Mouse (Mus musculus): ENCODE measurements around the gene Gm10697. TPM values are rescaled to one million over a fixed set of nuclear protein-coding genes. Genes with fewer than 3 reads are reported as not detected.

Gm10697 gene
- not detected for polyA plus RNA-seq (2014; fragmentation: Illumina TruSeq; extraction: RNeasy Lipid Tissue Mini Kit (QIAGEN cat#74804); ENCODE audit: low read depth, low replicate concordance)

DNA sequence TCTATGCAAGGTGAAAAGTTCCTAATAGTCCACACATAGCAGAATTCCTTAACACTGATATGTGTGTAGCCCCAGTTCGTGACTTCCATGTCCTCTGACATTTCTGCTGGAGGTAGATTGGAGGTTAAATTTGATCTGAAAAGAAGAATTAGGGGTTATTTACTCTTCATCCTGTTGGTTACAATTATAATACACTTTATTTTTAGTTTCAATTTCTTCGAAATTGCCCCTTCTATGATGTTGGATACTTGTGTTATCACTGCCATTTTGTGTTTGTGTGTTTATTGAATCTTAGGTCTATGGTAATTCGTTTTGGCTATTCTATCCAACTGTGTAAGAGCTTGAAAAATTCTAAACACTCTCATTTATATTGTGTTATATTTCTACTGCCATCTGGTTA, at the start of gene Gm10697:
Gene Gm10697, minus strand, starts transcription at position 101 of the 400 bp plus-strand sequence.

DNA sequence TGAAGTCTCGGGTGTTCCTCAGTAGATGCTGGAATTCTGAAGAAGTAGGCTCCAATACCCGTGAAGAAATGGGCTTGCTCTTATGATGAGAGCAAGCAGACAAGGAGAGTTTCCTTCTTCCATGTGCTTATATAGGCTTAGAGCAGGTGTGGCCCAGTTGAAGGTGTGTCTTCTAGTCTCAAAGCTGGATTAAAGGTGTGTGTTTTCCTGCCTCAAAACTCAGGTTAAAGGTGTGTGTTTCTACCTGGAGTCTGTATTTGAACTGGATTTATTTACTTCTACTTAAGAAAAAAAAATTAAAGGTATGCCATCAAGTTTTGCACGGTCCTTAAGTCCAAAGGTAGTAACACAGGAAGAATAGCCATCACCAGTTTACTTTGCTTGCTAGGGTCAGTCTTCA, 17.7 kb downstream of the Gm10697 start, which contains the start of gene Gm9125:
Gene Gm9125, minus strand, starts transcription at position 101 of the 400 bp plus-strand sequence.

Other genes starting within 250 kb of the Gm10697 start
- not detected for gene Tdpoz3, start 246.6 kb downstream of the Gm10697 start, polyA plus RNA-seq (2014; fragmentation: Illumina TruSeq; extraction: RNeasy Lipid Tissue Mini Kit (QIAGEN cat#74804); ENCODE audit: low read depth, low replicate concordance)
- 0.73 TPM for gene Gm9117, start 129.1 kb downstream of the Gm10697 start, polyA plus RNA-seq (2014; fragmentation: Illumina TruSeq; extraction: RNeasy Lipid Tissue Mini Kit (QIAGEN cat#74804); ENCODE audit: low read depth, low replicate concordance)
- not detected for gene Tdpoz5, start 111.3 kb downstream of the Gm10697 start, polyA plus RNA-seq (2014; fragmentation: Illumina TruSeq; extraction: RNeasy Lipid Tissue Mini Kit (QIAGEN cat#74804); ENCODE audit: low read depth, low replicate concordance)
- not detected for gene Gm9125, start 17.8 kb downstream of the Gm10697 start, polyA plus RNA-seq (2014; fragmentation: Illumina TruSeq; extraction: RNeasy Lipid Tissue Mini Kit (QIAGEN cat#74804); ENCODE audit: low read depth, low replicate concordance)
- gene Gm10696, start 105.5 kb upstream of the Gm10697 start, polyA plus RNA-seq (2014; fragmentation: Illumina TruSeq; extraction: RNeasy Lipid Tissue Mini Kit (QIAGEN cat#74804); ENCODE audit: low read depth, low replicate concordance): not detected
- gene Gm5286, start 124.1 kb upstream of the Gm10697 start, polyA plus RNA-seq (2014; fragmentation: Illumina TruSeq; extraction: RNeasy Lipid Tissue Mini Kit (QIAGEN cat#74804); ENCODE audit: low read depth, low replicate concordance): not detected
- not detected for gene Gm4778, start 191.4 kb upstream of the Gm10697 start, polyA plus RNA-seq (2014; fragmentation: Illumina TruSeq; extraction: RNeasy Lipid Tissue Mini Kit (QIAGEN cat#74804); ENCODE audit: low read depth, low replicate concordance)
- 41.5 TPM for gene Them4, start 237.4 kb upstream of the Gm10697 start, polyA plus RNA-seq (2014; fragmentation: Illumina TruSeq; extraction: RNeasy Lipid Tissue Mini Kit (QIAGEN cat#74804); ENCODE audit: low read depth, low replicate concordance)